Mouse (Mus musculus): ENCODE measurements at regions not wholly inside any gene's neighbourhood (a gene's known extent, or its start where the extent isn't known, plus 50 kb on each side); places are given as distances from the start of the nearest gene placed in this dataset.

GRCm38 (mm10) chr11:71976724-71977481 is 60.4 kb downstream of the Aipl1 start:
- no peak for DNase-seq (ENCODE audit: low read depth, low spot score)

- no peak for DNase-seq (ENCODE audit: low read depth, low spot score)
These were observed 66.0 kb downstream of the Aipl1 start for GRCm38 (mm10) chr11:71971351-71971750.

- DNase-seq (ENCODE audit: low read depth, low spot score), result no peak
These were observed 75.0 kb downstream of the Aipl1 start for GRCm38 (mm10) chr11:71962306-71962705.

- no peak for DNase-seq (ENCODE audit: low read depth, low spot score)
These were observed 84.8 kb downstream of the Aipl1 start for GRCm38 (mm10) chr11:71952533-71952932.

- no peak for DNase-seq (ENCODE audit: low read depth, low spot score)
These were observed 90.1 kb downstream of the Aipl1 start for GRCm38 (mm10) chr11:71947161-71947560.

- DNase-seq (ENCODE audit: low read depth, low spot score), result no peak
These were observed 92.3 kb downstream of the Aipl1 start for GRCm38 (mm10) chr11:71945098-71945413.

- DNase-seq (ENCODE audit: low read depth, low spot score), result no peak
These were observed 92.8 kb downstream of the Aipl1 start for GRCm38 (mm10) chr11:71944398-71945097.

- DNase-seq (ENCODE audit: low read depth, low spot score), result no peak
These were observed 93.8 kb downstream of the Aipl1 start for GRCm38 (mm10) chr11:71943512-71943911.

- no peak for DNase-seq (ENCODE audit: low read depth, low spot score)
These were observed 98.2 kb downstream of the Aipl1 start for GRCm38 (mm10) chr11:71939066-71939465.

- DNase-seq (ENCODE audit: low read depth, low spot score), result no peak
These were observed 100.2 kb downstream of the Aipl1 start for GRCm38 (mm10) chr11:71937108-71937507.

GRCm38 (mm10) chr11:71929716-71930488 is 107.4 kb downstream of the Aipl1 start:
- no peak for DNase-seq (ENCODE audit: low read depth, low spot score)

GRCm38 (mm10) chr11:71914665-71915064 is 122.6 kb downstream of the Aipl1 start:
- DNase-seq (ENCODE audit: low read depth, low spot score), result no peak

- no peak for DNase-seq (ENCODE audit: low read depth, low spot score)
These were observed 124.7 kb downstream of the Aipl1 start for GRCm38 (mm10) chr11:71912626-71913025.

- DNase-seq (ENCODE audit: low read depth, low spot score), result no peak
These were observed 126.0 kb downstream of the Aipl1 start for GRCm38 (mm10) chr11:71911284-71911683.

GRCm38 (mm10) chr11:71908616-71909015 is 128.7 kb downstream of the Aipl1 start:
- DNase-seq (ENCODE audit: low read depth, low spot score), result peak; percentile 13

GRCm38 (mm10) chr11:71903020-71903410 is 134.3 kb downstream of the Aipl1 start:
- DNase-seq (ENCODE audit: low read depth, low spot score), result no peak

- DNase-seq (ENCODE audit: low read depth, low spot score), result no peak
These were observed 134.8 kb downstream of the Aipl1 start for GRCm38 (mm10) chr11:71902304-71903019.

- no peak for DNase-seq (ENCODE audit: low read depth, low spot score)
These were observed 136.5 kb downstream of the Aipl1 start for GRCm38 (mm10) chr11:71900816-71901215.

- no peak for DNase-seq (ENCODE audit: low read depth, low spot score)
These were observed 139.8 kb downstream of the Aipl1 start for GRCm38 (mm10) chr11:71897551-71897950.

GRCm38 (mm10) chr11:71897141-71897540 is 140.2 kb downstream of the Aipl1 start:
- no peak for DNase-seq (ENCODE audit: low read depth, low spot score)

- DNase-seq (ENCODE audit: low read depth, low spot score), result no peak
These were observed 141.5 kb downstream of the Wscd1 start for GRCm38 (mm10) chr11:71891181-71891580.

- no peak for DNase-seq (ENCODE audit: low read depth, low spot score)
These were observed 139.4 kb downstream of the Wscd1 start for GRCm38 (mm10) chr11:71889161-71889560.

All from ES-CJ7 (cell line).